Mouse (Mus musculus) embryonic facial prominence, embryonic 12.5 days (tissue): Measurements from ENCODE around the gene Atrnl1. TPM values are rescaled to one million over a fixed set of nuclear protein-coding genes. Genes with fewer than 3 reads are reported as not detected.

Source experiments
- ATAC-seq: fragments of 200-750 bp; cut with Nextera tagmentation; 2 replicates; pipeline ENCODE4 v1.8.0; 2017; ENCODE audit not compliant: insufficient number of reproducible peaks, insufficient read depth, low FRiP score, low TSS enrichment
- H3K27ac ChIP-seq: fragments of 300-500 bp; sonication (generic); 2 replicates; pipeline ENCODE4 v1.5.1; 2016; ENCODE audit warnings: mild to moderate bottlenecking
- H3K27me3 ChIP-seq: fragments of 300-500 bp; sonication (generic); 2 replicates; pipeline ENCODE4 v1.6.1; 2016; ENCODE audit warnings: mild to moderate bottlenecking, moderate library complexity
- H3K36me3 ChIP-seq: fragments of 300-500 bp; sonication (generic); 2 replicates; pipeline ENCODE4 v1.6.1; 2016; ENCODE audit warnings: mild to moderate bottlenecking
- H3K4me1 ChIP-seq: fragments of 300-500 bp; sonication (generic); 2 replicates; pipeline ENCODE4 v1.6.1; 2016
- H3K4me2 ChIP-seq: fragments of 300-500 bp; sonication (generic); replicated peaks from 2 replicates; pipeline ENCODE4 v1.6.1; 2016; ENCODE audit warnings: mild to moderate bottlenecking, moderate library complexity
- H3K4me3 ChIP-seq: fragments of 300-500 bp; sonication (generic); 2 replicates; pipeline ENCODE4 v1.5.1; 2016; ENCODE audit warnings: mild to moderate bottlenecking
- H3K9ac ChIP-seq: fragments of 300-500 bp; sonication (generic); 2 replicates; pipeline ENCODE4 v1.6.1; 2016; ENCODE audit warnings: mild to moderate bottlenecking, moderate library complexity
- H3K9me3 ChIP-seq: fragments of 300-500 bp; sonication (generic); 2 replicates; pipeline ENCODE4 v1.6.1; 2016; ENCODE audit warnings: mild to moderate bottlenecking, moderate library complexity
- WGBS: fragments of 180-500 bp; shearing (Covaris S2); methylation state at CpG from one replicate; pipeline ENCODE4 v1.1.7; 2016; 5-methylcytosine and 5-hydroxymethylcytosine counted together
- polyA plus RNA-seq: library from polyadenylated mRNA; unstranded; fragments of >200 nt; fragmentation: Nextera tagmentation; extraction: Ambion mirVana; gene quantifications from 2 replicates; pipeline ENCODE4 v1.2.1, GENCODE M21; 2016

Atrnl1 gene
- polyA plus RNA-seq, 1 experiment from 2014 or later: 12.8 TPM

- no peak overlapping the region for H3K27ac ChIP-seq
- ATAC-seq: no peak
- H3K4me3 ChIP-seq: no peak overlapping the region
- peaks cover 3% of the 10 kb centered on the region; the same call in 1 of the 2 replicates for H3K4me1 ChIP-seq
- H3K4me2 ChIP-seq: no peak overlapping the region
- H3K27me3 ChIP-seq: no peaks in the 10 kb centered on the region
- H3K9ac ChIP-seq: no peak overlapping the region
- H3K36me3 ChIP-seq: no peaks in the 10 kb centered on the region
- WGBS: 93% methylated on average over 5 of the region's 5 CpGs
- no peaks in the 10 kb centered on the region for H3K9me3 ChIP-seq
These were observed 347.9 kb downstream of the Atrnl1 start for GRCm38 (mm10) chr19:57958726-57959125.

DNA sequence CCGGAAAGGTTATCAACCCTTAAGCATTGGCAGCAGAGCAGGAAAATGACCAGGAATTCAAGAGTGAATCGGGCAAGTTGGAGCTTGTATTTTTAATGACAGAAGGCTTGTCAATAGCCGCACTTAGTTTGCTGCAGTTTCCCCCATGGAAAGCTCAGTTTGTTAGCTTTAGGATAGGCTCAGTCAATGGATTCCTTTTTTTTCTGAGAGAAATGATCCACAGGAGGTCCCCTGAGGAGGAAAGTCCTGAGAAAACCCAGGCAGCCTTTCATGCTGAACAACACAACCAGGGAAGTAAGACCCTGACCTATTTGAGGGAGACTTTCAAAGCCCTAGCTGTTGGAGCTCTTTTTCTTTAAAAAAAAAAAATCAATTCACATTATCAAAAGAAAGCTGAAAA, 350.5 kb downstream of the Atrnl1 start:
- 36% methylated on average over 3 of the region's 3 CpGs for WGBS
- H3K27me3 ChIP-seq: no peaks in the 10 kb centered on the region
- H3K4me1 ChIP-seq: peaks cover 3% of the 10 kb centered on the region; the same call in 1 of the 2 replicates
- no peaks in the 10 kb centered on the region for H3K36me3 ChIP-seq
- no peaks in the 10 kb centered on the region for H3K9me3 ChIP-seq
- no peak for ATAC-seq
- H3K9ac ChIP-seq: no peak overlapping the region
- no peak overlapping the region for H3K4me3 ChIP-seq
- H3K4me2 ChIP-seq: no peak overlapping the region
- no peak overlapping the region for H3K27ac ChIP-seq

DNA sequence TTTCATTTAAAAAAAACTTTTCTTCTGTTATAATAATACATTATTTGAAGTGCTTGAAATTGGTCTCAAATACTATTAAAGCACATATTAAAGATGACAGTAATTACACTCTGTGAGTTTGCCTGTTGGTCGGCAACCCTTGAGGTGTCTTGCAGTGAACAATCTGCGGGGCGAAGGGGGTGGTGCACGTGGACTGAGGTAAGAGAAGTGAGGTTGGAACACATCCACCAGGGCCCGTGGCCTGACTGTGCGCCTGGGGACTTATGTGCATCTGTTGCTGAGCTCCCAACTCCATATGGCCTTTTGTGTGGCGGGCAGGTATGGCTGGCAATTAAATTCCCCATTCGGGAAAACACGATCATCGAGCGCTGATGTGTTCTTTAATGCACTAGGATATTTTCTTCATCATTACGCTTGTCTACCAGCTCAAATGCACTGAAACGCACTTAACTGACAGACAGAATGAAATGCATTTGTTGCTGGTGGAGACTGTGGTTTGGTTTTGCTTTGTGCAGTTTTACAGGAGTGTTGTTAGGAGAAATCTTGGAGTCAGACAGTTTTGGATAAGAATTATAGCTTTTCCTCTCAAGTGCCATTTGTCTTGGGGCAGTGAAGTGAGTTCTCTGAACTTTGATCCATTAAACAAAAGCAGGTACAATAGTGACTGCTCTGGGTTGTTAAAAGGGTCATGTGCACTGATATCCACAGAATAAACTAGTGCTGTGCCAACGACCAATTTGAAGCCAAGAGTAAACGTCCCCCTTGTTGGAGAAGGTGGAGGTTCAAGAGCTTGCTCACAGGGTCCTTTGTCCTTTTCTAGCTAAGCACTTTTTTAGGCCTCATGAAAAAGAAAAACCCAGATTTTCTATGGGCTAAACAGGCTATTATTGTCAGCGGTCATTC, 351.2 kb downstream of the Atrnl1 start:
- H3K4me3 ChIP-seq: no peak overlapping the region

DNA sequence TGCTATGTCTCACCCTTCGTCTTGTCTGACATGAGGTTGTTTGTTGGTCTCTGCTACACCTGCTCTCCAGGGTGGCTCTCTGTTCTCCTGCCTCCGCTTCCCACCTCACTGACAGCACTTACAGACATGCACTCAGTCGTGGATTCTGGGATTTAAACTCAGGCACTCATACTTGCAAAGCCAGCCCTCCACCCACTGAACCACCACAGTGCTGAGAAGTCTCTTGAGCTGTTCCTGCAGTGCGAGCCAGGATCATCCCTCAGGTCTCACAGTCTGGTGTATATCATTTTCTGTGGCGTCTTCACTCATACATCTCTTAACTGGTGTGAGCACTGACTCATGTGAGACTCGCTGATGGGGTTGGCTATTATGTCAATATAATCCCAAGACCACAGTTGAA, 353.0 kb downstream of the Atrnl1 start:
- Histone ChIP-seq H3K4me1 (peaks cover 3% of the 10 kb centered on the region; the same call in 1 of the 2 replicates), H3K36me3 (no peaks in the 10 kb centered on the region), H3K4me2 (no peak overlapping the region), H3K4me3 (no peak overlapping the region), H3K9me3 (no peaks in the 10 kb centered on the region), H3K27me3 (no peaks in the 10 kb centered on the region), H3K9ac (no peak overlapping the region), H3K27ac (no peak overlapping the region)
- ATAC-seq: no peak
- WGBS: 88% methylated on average over 6 of the region's 6 CpGs

More for the DNA sequence above, 351.2 kb downstream of the Atrnl1 start:
- no peaks in the 10 kb centered on the region for H3K27me3 ChIP-seq
- no peaks in the 10 kb centered on the region for H3K9me3 ChIP-seq
- WGBS: 68% methylated on average over 16 of the region's 16 CpGs
- H3K4me2 ChIP-seq: no peak overlapping the region
- H3K4me1 ChIP-seq: peaks cover 3% of the 10 kb centered on the region; the same call in 1 of the 2 replicates
- ATAC-seq: no peak
- no peaks in the 10 kb centered on the region for H3K36me3 ChIP-seq
- 0 out of 2 replicates have a peak overlapping the region, but pooled peaks have one; percentile 3 for H3K27ac ChIP-seq
- H3K9ac ChIP-seq: no peak overlapping the region

DNA sequence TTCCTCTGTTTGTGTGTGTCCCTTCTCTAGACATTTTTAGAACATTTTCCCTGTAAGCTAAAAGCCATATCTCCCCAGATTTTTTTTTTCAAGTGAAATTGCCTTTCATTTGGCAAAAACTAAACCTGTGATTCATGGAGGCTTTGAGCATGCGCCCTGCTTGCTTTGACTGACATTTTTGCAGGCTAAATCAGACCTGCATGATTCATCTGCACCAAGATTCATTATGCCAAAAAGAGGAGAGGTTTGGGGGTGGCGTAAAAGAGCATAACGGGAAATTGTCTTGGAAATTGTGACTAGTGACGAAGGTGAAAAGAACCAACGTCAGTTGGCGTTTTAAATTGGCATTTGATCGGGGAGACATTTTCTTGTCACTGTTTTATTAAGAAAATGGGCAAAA, 358.9 kb downstream of the Atrnl1 start:
- Histone ChIP-seq H3K36me3 (no peaks in the 10 kb centered on the region), H3K4me2 (no peak overlapping the region), H3K27ac (no peak overlapping the region), H3K4me3 (no peak overlapping the region), H3K9ac (no peak overlapping the region), H3K27me3 (no peaks in the 10 kb centered on the region), H3K9me3 (no peaks in the 10 kb centered on the region), H3K4me1 (no peaks in the 10 kb centered on the region)
- no peak for ATAC-seq
- WGBS: 93% methylated on average over 7 of the region's 7 CpGs

- no peaks in the 10 kb centered on the region for H3K36me3 ChIP-seq
- no peak for ATAC-seq
- H3K4me3 ChIP-seq: no peak overlapping the region
- H3K4me1 ChIP-seq: no peaks in the 10 kb centered on the region
- 87% methylated on average over 13 of the region's 13 CpGs for WGBS
- H3K9ac ChIP-seq: no peak overlapping the region
- no peak overlapping the region for H3K27ac ChIP-seq
- no peak overlapping the region for H3K4me2 ChIP-seq
- no peaks in the 10 kb centered on the region for H3K9me3 ChIP-seq
- H3K27me3 ChIP-seq: no peaks in the 10 kb centered on the region
These were observed 359.6 kb downstream of the Atrnl1 start for GRCm38 (mm10) chr19:57970342-57970895.

DNA sequence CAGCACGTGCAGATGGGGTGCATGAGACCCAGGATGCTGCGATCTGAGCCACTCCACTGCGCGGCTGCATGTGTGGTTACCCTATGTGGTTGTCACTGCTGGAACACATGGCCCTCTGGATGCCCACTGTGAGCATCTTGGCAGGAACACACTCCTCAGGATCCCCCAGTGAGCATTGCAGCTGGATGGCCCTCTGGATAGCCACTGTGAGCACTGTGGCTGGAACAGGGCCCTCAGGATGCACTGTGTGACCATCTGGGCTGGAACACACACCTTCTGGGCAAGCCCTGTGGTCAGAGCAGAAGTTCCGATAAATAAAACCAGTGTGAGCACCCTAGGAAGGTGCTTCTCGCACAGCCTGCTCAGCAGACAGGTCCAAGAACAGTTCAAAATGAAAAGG, 364.4 kb downstream of the Atrnl1 start:
- Histone ChIP-seq H3K9me3 (no peaks in the 10 kb centered on the region), H3K9ac (no peak overlapping the region), H3K27ac (no peak overlapping the region), H3K4me2 (no peak overlapping the region), H3K36me3 (0 out of 2 replicates have a peak, but pooled peaks cover 3% of the 10 kb centered on the region), H3K4me3 (no peak overlapping the region), H3K27me3 (no peaks in the 10 kb centered on the region), H3K4me1 (no peaks in the 10 kb centered on the region)
- 95% methylated on average over 6 of the region's 6 CpGs for WGBS
- ATAC-seq: no peak

GRCm38 (mm10) chr19:57985918-57986900, 375.4 kb downstream of the Atrnl1 start:
- H3K4me3 ChIP-seq: no peak overlapping the region
- no peaks in the 10 kb centered on the region for H3K27me3 ChIP-seq
- no peaks in the 10 kb centered on the region for H3K36me3 ChIP-seq
- no peak for ATAC-seq
- WGBS: 77% methylated on average over 21 of the region's 21 CpGs
- no peaks in the 10 kb centered on the region for H3K9me3 ChIP-seq
- no peak overlapping the region for H3K4me2 ChIP-seq
- H3K4me1 ChIP-seq: peaks cover 10% of the 10 kb centered on the region; the same call in 1 of the 2 replicates
- no peak overlapping the region for H3K27ac ChIP-seq
- H3K9ac ChIP-seq: no peak overlapping the region

- WGBS: 87% methylated on average over 17 of the region's 17 CpGs
- H3K4me1 ChIP-seq: peaks cover 10% of the 10 kb centered on the region; the same call in 1 of the 2 replicates
- no peaks in the 10 kb centered on the region for H3K36me3 ChIP-seq
- no peaks in the 10 kb centered on the region for H3K27me3 ChIP-seq
- no peak overlapping the region for H3K27ac ChIP-seq
- no peaks in the 10 kb centered on the region for H3K9me3 ChIP-seq
- no peak overlapping the region for H3K4me2 ChIP-seq
- H3K4me3 ChIP-seq: no peak overlapping the region
- no peak overlapping the region for H3K9ac ChIP-seq
- no peak for ATAC-seq
These were observed 377.0 kb downstream of the Atrnl1 start for GRCm38 (mm10) chr19:57987696-57988393.

- Histone ChIP-seq H3K4me1 (peaks cover 10% of the 10 kb centered on the region; the same call in 1 of the 2 replicates), H3K9ac (no peak overlapping the region), H3K4me2 (no peak overlapping the region), H3K36me3 (no peaks in the 10 kb centered on the region), H3K4me3 (no peak overlapping the region), H3K9me3 (no peaks in the 10 kb centered on the region), H3K27me3 (no peaks in the 10 kb centered on the region), H3K27ac (no peak overlapping the region)
- 48% methylated on average over 10 of the region's 10 CpGs for WGBS
- no peak for ATAC-seq
These were observed 377.8 kb downstream of the Atrnl1 start for GRCm38 (mm10) chr19:57988559-57989093.
